Mouse (Mus musculus): Measurements from ENCODE around the gene P4htm.
A peak's percentile ranks its signal among the peaks of the same experiment; 100 is the strongest.

P4htm gene

GRCm38 (mm10) chr9:108560227-108560841 is 37.1 kb downstream of the P4htm start, which contains the start of gene Impdh2:
Impdh2 (plus strand) TSS chr9:108560286.
- peak; percentile 96 to 98 for DNase-seq (ENCODE audit: inconsistent age in 2 of 2, low spot score in 1 of 2)

GRCm38 (mm10) chr9:108559169-108559568 is 38.3 kb downstream of the P4htm start:
- DNase-seq (ENCODE audit: inconsistent age in 2 of 2, low spot score in 1 of 2): no peak

GRCm38 (mm10) chr9:108546875-108547274 is 50.6 kb downstream of the P4htm start:
- no peak for DNase-seq (ENCODE audit: inconsistent age in 2 of 2, low spot score in 1 of 2)

- no peak for DNase-seq (ENCODE audit: inconsistent age in 2 of 2, low spot score in 1 of 2)
These were observed 51.5 kb downstream of the P4htm start for GRCm38 (mm10) chr9:108545986-108546385.

- DNase-seq (ENCODE audit: inconsistent age in 2 of 2, low spot score in 1 of 2): no peak
These were observed 56.6 kb downstream of the P4htm start for GRCm38 (mm10) chr9:108540846-108541245.

- DNase-seq (ENCODE audit: inconsistent age in 2 of 2, low spot score in 1 of 2): no peak
These were observed 66.0 kb downstream of the P4htm start for GRCm38 (mm10) chr9:108531496-108531895.

- DNase-seq (ENCODE audit: inconsistent age in 2 of 2, low spot score in 1 of 2): peak in 1 of 2 experiments; percentile 51
These were observed 66.5 kb downstream of the P4htm start for GRCm38 (mm10) chr9:108530954-108531353.
